Mouse (Mus musculus): ENCODE results near the gene Arpp21.

- no peak for TF ChIP-seq CTCF (IDR thresholded peaks at IDR 0.05; ENCODE audit: low read depth, low read length)
- TF ChIP-seq POLR2A (IDR thresholded peaks at IDR 0.05; ENCODE audit: extremely low read depth, insufficient read depth, low read length): no peak
Observed at GRCm38 (mm10) chr9:112238168-112238567, 2.4 kb upstream of the Arpp21 start.

All from liver, adult 2 months (tissue).